Mouse (Mus musculus): Measurements from ENCODE around the gene Arhgef12. TPM values are rescaled to one million over a fixed set of nuclear protein-coding genes. Genes with fewer than 3 reads are reported as not detected.
A peak's percentile ranks its signal among the peaks of the same experiment; 100 is the strongest.

Arhgef12 gene
- total RNA-seq, 2 experiments from 2014 or later, result 153 to 169 TPM

DNA sequence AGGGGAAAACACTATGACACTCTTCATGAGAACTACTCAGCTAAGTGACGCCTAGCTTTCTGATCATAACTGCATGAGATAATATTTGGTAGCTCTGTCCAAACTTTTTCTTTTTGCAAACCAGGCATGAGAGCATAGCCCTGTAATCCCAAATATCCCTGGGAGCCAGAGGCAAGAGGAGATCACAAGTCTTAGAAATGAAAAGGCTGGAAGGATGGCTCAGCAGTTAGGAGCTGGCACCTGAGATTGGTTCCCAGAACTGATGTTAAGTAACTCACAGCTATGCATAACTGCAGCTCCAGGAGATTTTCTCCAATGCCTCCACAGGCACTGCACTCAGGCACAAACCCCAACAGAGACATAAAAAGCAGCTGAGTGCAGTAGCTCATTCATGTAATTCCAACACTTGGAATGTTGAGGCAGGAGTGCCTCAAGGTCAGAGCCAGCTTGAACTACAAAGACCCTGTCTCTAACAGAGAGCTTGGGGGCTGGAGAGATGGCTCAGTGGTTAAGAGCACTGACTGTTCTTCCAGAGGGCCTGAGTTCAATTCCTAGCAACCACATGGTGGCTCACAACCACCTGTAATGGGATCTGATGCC lies 21.3 kb downstream of the Arhgef12 start:
- intact Hi-C loops (cut with DNase I), result no loop called here
- DNase-seq (ENCODE audit: low spot score in 2 of 2), result no peak

DNA sequence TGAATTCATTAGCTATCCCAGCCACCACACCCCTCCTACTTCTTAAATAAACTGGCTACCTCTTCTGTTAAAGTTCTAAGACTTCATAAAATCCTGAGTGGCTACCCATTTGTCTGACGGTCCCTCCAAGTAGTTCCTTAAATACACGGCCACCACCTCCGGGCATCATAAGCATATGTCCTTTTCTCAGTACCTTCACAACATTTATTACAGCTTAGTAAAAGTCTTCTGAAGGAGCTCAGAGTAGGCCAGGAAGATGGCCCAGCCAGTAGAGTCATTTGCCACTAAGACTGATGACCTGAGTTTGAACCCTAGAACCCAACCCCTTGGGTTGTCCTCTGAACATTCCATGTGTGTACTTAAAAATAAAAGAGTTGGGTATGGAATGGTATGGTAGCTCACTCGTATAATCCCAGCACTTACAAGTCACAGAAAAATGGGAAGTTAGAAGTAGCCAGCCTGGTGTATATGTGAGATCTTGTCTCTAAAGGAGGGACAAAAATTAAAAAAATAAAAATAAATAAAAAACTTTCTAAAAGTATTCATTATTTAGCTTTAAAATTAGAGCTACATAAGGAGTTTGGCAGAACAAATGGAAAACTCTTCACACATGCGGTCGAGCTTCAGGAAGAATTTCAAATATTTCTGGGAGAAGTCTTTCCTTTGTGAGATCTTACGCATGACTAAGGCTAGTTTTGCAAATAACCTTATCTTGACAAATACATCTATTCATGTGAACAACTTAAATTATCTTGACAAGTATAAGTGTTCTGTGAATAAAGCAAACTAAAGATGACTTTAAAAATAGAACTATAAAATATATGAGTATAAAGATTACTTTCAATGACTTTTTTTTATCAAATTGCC lies 22.3 kb downstream of the Arhgef12 start:
- no peak for DNase-seq (ENCODE audit: low spot score in 2 of 2)
- intact Hi-C loops (cut with DNase I), result no loop called here

DNA sequence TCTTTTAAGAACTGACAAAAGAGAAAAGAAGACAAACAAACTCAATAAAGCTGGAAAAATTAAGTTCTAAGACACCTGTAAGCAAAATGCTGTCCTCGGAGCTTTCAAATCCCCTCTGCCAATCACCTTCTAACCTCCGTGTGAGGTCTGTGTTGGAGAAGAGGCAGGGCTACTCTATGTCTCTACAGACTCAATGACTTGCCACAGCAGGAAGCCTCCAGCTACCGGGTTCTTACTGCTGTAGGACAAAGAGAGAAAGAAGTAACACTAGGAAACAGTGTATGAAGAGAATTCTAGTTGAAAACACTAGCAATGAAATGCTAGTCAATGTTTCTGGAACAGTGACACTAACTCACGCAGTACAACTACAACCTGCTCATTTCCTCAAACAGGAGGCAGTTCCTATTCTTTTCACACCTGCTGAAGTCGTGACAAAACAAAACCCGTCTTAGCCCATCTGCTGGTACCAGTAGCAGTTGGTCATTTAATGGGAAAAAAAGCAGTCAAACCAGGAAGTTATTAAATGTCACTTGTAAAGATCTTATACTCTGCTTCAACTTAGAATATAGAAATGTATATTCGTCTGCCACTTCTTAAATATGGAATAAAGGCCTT lies 23.5 kb downstream of the Arhgef12 start:
- DNase-seq (ENCODE audit: low spot score in 2 of 2), result no peak
- intact Hi-C loops (cut with DNase I), result no loop called here

DNA sequence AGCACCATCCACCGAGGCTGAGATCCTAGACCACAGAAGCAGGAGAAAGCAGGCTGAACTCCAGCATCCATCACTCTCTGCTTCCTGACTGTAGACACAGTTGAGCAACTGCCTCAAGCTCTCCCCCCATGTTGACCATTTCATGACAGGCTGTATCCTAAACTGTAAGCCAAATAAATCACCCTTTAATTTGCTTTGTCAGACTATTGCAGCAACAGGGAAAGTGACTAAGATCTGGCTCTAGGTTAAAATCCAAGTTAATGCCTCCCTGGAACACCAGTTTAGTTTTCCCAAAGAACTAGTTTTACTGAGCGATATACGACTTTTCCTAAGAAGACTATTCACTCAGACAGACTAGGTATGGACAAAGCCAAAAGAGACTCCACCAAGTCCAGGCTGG lies 28.3 kb downstream of the Arhgef12 start:
- no peak for DNase-seq (ENCODE audit: low spot score in 2 of 2)
- intact Hi-C loops (cut with DNase I), result no loop called here

DNA sequence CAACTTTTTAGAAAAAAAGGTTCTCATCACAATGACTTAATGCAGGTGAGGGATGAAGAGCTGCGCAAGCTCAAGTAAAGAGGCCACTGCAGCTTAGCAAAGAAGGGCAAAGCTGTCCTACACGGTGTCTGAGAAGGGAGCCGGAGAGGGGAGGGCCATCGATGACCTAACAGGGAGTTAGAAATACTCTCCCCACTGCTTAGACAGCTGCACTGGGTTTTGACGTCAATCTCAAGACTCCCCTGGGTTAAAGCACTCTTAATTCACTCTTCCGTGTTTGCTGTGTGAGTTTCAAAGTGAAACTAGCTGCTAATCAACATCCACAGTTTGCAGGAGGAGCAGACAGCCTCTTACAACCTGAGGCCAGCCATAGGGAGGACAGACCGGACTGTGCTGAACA lies 30.9 kb downstream of the Arhgef12 start:
- no peak for DNase-seq (ENCODE audit: low spot score in 2 of 2)

DNA sequence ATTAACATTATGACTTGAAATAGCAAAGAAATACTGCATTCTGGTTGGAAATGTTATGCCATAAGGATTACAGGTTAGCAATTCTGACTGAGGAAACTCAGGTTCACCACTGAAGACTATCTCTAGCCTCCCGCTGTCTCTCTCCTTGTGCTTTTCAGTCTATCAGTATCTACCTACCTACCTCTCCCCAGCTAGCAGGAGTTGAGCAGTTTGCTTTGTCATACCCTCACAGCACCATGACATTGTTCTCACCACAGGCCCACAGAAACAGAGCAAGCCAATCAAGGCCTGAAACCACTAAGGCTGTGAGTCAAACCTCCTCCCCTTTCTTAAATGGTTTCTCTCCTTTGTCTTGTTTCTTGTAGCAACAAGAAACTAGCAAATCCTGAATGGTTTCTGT lies 32.4 kb downstream of the Arhgef12 start:
- no peak for DNase-seq (ENCODE audit: low spot score in 2 of 2)
- intact Hi-C loops (cut with DNase I), result loop anchor here (5.0 kb wide), 1 partner anchor 33 kb away; the partner anchor contains the start of gene Arhgef12

More for the DNA sequence above, 30.9 kb downstream of the Arhgef12 start:
- intact Hi-C loops (cut with DNase I), result no loop called here

DNA sequence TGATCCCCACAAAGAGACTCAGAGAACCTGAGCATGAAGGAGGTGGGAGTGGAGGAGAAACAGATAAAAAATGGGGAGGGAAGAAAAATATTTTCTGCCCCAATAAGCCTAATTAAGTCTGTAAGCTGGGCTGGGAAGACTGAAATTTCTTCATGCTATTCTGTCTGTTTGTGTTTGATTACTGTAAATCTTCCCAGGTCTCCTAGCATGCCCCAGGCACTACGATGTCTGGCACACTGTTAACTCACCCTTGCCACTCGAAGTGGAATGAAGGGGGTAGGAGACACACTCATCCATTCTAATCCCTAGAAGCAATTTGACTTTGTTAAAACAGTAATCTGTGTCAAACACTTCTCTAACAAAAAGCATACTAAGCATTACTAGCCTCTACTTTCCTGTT lies 35.3 kb downstream of the Arhgef12 start:
- DNase-seq (ENCODE audit: low spot score in 2 of 2), result no peak
- intact Hi-C loops (cut with DNase I), result loop anchor here (5.0 kb wide), 1 partner anchor 36 kb away; the partner anchor contains the start of gene Arhgef12

DNA sequence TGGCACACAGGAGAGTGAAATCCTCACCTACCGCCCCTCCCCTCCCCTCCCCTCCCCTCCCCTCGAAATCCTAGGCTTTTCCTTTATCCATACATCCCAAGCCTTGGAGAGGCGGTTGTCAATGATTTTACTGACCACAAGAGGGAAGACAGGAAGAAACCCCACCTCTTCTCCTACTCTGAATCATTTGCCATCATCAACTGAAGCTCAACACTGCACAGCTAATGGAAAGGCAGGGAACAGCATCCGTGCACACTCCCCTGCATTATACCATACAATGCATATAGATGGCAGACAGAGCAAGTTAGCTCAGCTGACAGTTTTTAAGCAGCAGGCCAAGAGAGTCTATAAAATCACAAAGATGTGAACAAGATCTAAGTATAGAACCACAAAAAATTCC lies 35.9 kb downstream of the Arhgef12 start:
- intact Hi-C loops (cut with DNase I), result loop anchor here (5.0 kb wide), 1 partner anchor 36 kb away; the partner anchor contains the start of gene Arhgef12
- no peak for DNase-seq (ENCODE audit: low spot score in 2 of 2)

DNA sequence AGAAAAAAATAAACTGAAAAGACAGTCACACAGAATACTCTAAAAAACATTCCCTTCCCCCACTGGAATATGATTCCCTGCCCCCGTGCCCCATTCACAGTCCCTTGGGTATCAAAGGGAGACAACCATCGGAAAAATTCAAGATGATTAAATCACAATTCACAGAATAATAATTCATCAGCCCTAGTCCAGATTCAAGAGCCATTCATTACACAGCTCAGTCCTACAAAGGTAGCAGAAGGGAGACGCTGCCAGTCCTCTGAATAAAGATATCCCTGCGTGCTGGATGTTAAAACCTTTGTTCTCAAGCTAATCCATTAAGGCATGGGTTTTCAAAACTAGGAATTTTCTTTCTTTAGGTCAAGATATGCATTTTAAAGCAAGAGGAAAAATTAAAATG lies 36.5 kb downstream of the Arhgef12 start:
- DNase-seq (ENCODE audit: low spot score in 2 of 2), result no peak
- intact Hi-C loops (cut with DNase I), result loop anchor here (5.0 kb wide), 1 partner anchor 37 kb away; the partner anchor contains the start of gene Arhgef12

DNA sequence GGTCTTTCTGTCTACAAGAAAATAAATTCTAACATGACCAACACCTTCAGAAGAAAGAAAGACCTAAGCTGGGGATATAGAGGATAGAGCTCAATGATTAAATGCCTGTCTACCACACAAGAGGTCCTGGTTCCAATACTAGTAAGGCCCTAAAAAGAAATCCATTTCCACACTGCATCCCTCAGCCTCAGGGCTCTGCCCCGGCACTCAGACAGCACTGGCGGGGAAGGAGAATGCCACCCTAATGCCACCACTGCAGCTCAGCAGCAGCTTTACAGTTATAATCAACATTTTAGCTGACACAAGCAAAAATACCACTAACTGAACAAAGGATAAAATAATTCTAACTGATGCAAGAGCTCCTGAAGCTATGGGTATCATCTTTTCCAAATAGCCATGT lies 36.9 kb downstream of the Arhgef12 start:
- intact Hi-C loops (cut with DNase I), result loop anchor here (5.0 kb wide), 1 partner anchor 37 kb away; the partner anchor contains the start of gene Arhgef12
- DNase-seq (ENCODE audit: low spot score in 2 of 2), result no peak

DNA sequence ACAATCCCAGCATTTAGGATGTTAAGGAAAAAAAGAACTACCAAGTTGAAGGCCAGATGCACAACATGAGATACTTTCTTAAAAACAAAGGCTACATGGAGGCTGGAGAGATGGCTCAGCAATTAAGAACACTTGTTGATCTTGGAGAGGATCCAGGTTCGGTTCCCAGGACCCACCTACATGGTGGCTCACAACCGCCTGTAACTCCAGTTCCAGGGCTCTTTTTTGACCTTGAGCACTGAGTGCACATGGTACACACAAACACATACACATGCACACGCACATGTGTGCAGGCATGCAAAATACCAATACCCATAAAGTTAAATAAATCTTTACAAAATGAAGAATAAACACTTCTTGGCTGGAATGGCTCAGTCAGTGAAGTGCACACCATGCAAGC lies 39.1 kb downstream of the Arhgef12 start:
- intact Hi-C loops (cut with DNase I), result no loop called here
- DNase-seq (ENCODE audit: low spot score in 2 of 2), result no peak

DNA sequence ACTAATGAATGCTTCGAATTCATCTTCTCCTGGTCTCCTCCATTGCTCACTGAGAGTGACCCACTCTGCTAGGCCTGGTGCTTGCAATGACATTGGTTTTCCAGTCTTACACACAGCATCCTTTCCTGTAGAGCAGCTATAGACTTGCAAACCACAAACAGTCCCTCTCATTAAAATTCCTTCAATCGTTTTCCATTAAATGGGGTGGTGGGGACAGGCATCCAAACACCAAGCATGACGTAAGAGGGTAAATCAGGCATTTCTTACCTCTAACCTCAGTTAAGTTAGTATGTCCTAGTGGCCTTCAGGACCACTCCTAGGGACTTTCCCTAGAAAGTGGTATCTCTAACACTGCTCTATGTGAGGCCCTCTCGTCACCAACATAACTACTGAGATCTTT lies 41.8 kb downstream of the Arhgef12 start:
- intact Hi-C loops (cut with DNase I), result no loop called here
- DNase-seq (ENCODE audit: low spot score in 2 of 2), result no peak

DNA sequence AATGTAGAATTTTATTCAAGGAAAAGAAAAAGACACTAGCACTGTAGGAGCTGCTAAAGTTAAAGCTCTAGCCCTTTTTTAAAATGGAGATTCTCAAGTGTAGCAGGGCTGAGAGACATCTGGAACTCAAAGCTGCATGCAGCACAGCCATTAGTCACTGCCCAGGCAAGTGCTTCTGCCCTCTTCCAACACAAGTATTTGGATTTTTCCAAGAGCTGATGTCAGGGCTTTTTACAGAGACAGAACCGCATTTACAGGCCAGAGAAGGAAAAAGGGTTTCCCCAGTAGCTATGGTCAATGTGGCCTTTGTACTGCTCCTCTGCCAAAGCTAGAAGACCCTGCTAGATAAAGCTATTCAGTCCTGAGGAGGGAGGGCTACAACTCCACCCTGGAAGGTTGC lies 45.5 kb downstream of the Arhgef12 start:
- DNase-seq (ENCODE audit: low spot score in 2 of 2), result no peak
- intact Hi-C loops (cut with DNase I), result no loop called here

DNA sequence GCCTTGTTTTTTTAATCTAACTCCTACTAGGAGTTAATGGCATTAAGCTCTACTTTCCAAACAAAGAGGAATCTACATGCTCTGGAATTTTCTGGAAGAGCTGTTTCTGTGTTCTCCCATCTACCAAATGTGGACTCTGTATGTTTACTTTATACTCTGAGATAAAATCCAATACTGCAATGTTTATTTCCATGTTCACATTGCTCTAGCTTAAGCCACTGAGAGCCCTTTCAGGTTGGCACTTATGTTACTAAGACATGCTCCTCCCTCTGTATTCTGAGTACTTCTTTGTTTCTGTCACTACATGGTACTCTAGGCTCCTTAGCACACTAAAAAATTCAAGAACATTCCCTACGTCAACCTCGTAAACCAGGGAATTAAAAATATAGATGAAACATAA lies 56.6 kb downstream of the Arhgef12 start:
- DNase-seq (ENCODE audit: low spot score in 2 of 2), result no peak
- intact Hi-C loops (cut with DNase I), result no loop called here

DNA sequence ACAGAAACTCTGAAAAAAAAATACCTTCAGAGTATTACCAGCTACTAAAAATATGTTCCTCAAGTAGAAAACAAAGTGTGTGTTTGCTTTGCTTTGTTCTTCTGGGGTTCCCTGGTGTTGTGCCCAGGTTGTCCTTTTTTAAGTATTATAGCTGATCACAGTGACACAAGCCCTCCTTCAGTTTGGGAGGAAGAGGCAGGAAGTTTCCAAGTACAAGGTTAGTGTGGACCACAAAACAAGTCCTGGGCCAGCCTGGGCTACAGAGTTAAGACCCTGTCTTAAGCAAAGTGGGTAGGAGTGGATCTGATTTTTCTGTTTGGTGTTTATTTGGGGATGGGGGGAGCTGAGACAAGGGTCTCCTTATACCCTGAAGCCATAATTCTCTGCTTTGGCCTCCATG lies 62.6 kb downstream of the Arhgef12 start:
- no peak for DNase-seq (ENCODE audit: low spot score in 2 of 2)
- intact Hi-C loops (cut with DNase I), result no loop called here

DNA sequence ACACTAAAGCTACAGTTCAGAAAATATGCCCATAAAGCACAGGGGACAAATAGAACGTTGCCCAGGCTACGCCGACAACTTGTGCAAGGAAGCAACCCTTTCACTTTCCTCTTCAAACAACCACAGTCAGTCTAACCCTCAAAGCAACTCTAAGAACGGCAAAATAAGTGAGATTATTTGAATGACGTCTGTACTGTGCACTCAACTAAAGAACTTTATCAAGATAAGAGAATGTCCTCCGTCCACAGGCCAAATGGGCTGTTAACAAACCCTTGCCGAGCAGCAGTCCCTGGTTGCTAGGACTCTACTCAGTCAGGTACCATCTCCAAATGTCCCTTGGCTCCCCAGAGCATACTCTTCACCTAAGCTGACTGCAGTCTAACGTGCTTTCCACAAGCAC lies 68.6 kb downstream of the Arhgef12 start:
- intact Hi-C loops (cut with DNase I), result no loop called here
- DNase-seq (ENCODE audit: low spot score in 2 of 2), result no peak

DNA sequence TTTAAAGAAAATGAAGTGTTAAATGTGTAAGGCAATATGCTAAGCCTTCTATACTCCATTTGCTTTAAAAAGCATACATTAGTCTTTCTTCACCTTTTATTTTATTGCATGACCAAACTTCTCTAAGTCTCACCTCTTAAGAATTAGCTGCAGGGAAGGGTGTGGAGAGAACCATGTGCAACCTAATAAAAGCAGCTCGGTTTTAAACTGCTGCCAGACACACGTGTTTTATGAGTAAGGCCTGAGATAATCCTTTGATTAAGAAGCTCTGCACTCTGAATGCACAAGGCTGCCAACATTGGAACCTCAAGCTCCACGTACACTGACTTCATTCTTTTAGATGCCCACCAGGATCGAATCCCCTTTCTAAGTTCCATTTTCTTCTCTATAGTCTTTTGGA lies 71.8 kb downstream of the Arhgef12 start:
- no peak for DNase-seq (ENCODE audit: low spot score in 2 of 2)
- intact Hi-C loops (cut with DNase I), result no loop called here

DNA sequence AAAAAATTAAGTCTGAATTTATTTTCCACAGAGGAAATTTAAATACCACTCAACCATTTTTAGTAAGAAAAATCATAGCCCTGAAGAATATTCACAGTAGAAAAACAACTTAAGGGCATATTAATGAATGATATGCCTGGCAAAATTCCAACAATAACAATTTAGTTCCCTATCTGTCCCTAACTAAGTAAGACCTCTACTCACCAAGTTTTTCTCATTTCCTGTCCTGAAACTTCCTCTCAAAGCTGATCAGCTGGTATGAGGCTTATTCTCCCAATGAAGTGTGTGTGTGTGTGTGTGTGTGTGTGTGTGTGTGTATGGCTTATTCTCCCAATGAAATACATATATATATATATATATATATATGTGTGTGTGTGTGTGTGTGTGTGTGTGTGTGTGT lies 72.8 kb downstream of the Arhgef12 start:
- intact Hi-C loops (cut with DNase I), result no loop called here
- no peak for DNase-seq (ENCODE audit: low spot score in 2 of 2)

DNA sequence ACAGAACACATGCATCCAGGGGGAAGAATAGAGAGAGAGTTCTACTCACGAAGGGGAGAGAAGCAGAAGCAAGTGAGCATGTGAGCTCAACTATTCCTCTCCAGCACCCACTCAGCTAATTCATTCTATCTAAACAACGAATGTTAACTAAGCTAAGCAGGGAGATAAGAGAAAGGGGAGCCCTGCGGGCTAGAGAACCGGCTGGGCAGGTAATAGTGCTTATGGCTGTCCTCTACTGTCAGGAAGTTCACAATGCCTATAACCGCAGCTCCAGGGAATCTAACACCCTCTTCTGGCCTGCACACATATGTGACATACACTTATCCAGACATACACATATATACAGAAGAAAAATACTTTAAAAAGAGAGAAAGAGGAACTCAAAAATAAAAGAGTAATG lies 79.3 kb downstream of the Arhgef12 start:
- no peak for DNase-seq (ENCODE audit: low spot score in 2 of 2)
- intact Hi-C loops (cut with DNase I), result no loop called here

DNA sequence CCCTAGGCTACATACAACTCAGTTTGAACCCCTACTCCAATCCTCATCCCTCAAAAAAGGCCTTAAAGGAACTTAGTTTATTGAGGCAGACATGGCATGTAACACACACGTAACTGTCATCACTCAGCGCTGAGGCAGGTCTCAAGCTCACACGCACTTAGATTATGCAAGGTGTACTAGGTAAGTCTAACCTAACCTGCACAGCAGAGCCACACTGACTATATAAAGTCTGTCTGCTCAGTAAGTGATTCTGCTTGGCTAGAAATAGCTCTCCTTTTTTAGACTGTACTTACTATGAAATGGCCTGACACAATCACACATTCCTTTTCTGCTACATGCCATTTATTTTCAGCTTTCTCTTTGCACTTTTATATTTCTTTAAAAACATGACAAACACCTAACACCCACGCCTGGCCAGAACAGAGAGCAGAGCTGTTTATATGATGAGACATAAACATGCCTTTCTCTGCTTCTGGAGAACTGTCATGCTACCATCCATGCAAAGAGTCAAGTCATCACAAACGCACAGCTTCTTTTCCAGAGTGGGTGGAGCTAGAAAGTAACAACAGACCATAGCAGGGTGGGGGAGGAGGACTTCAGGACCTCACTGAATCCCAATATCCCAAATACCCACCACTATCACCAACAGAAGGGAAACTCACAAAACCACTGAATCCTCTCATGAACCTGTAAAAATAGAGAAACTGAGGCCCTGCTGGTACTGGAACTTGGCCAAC lies 85.4 kb downstream of the Arhgef12 start:
- DNase-seq (ENCODE audit: low spot score in 2 of 2), result peak; percentile 33 to 44
- intact Hi-C loops (cut with DNase I), result no loop called here

Measured in left cerebral cortex, postnatal 36 days (tissue).